Mouse (Mus musculus): ENCODE measurements around the gene Aire. TPM values are rescaled to one million over a fixed set of nuclear protein-coding genes. Genes with fewer than 3 reads are reported as not detected.
"Not testable (repeated sequence)": the region's sequence is repeated elsewhere in the genome, so short reads cannot be mapped to it uniquely, and the experiment has no call there.

Gene Aire
- total RNA-seq, 2 experiments from 2014 or later, result not detected

DNA sequence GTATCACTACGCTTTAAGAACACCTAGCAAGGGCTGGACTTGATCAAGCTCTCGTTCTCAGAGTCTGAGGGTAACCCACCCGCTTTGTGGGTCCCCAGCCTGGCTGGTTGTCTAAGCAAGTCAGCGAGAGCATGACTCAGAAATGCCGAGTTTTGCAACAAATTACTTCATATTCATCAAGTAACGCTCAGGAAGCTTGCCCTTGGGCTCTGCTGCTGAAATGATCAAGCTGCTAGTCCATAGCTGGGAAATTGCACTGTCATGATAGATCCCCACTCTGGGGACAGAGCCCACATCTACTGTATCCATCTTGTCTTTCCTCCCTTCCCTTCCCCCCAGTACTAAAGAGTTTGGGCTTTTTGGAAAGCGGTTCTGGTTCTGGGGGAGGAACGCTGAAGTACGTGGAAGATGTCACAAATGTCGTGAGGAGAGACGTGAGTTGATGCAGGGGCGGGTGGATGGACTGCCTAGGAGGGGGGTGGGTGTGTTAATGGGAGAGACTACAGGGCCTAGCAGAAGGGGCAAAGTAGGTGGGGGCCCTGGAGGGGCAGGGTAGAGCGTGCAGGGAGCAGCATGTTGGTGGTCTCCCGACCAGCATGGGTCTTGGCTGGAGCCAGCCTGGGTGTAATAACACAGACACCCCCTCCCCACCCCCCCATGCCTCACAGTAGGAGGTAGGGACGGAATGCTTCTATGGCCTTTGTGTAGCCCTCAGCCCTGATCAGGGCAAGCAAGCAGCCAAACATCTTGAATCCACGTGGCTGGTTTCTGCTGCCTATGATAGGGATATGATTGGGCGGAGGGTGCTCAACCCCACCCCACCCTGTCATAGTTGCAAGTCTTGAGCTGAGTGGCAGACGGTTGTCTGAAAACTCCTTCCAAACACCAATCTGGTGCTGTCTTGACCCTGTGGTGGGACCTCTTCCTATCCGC is 11.5 kb upstream of the Aire start:
- peak; percentile 74 for ATAC-seq (replicated peaks; ENCODE audit: low FRiP score, low TSS enrichment, poor library complexity, severe bottlenecking)

- ATAC-seq (replicated peaks; ENCODE audit: low FRiP score, low TSS enrichment, poor library complexity, severe bottlenecking), result no peak
Observed at GRCm38 (mm10) chr10:78049519-78050035, 6.2 kb upstream of the Aire start.

DNA sequence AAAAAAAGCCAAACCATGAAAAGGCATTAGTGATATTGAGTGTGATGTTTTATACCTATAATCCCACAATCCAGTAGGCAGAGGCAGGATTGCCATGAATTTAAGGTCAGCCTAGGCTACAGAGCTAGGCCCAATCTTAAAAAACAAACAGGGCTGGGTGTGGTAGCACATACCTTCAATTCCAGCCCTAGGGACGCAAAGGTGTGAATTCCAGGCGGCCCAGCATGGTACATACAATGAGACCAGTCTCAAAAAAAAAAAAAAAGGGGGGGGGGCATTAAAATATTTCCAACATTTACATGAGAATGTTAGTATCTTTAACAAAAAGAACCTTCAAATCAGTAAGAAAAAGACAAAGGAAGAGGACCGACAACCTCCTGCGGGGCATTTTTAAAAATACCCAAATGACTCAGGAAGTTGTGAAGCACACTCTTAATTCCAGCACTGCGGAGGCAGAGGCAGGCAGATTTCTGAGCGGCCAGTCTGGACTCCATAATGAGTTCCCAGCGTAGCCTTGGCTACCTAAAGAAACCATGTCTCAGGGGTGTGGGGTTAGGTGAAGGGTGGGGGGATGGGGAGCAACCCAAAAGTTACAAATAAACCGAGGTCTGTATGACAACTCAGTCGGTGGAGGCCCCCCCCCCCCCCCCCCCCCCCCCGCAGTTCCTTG is 4.8 kb upstream of the Aire start:
- ATAC-seq (replicated peaks; ENCODE audit: low FRiP score, low TSS enrichment, poor library complexity, severe bottlenecking), result no peak

DNA sequence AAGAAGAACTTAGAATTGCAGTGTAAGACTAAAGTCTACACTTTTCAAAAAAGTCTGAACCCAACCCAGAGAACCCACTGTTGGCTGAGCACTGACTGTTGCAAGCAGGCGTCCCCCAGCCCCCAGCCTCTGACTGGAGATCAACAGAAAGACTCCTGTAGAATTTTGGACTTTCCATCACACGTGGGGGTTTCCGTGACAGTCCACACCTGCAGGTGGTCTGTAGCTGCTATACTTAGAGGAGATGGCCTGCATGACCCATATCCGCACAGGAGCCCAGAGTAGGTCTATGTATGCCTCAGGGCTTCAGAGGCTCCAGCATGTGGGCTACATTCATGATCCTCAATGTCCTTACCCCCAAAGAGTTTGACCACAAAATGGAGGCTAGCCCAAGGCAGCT is 3.0 kb upstream of the Aire start:
- no peak for ATAC-seq (replicated peaks; ENCODE audit: low FRiP score, low TSS enrichment, poor library complexity, severe bottlenecking)

DNA sequence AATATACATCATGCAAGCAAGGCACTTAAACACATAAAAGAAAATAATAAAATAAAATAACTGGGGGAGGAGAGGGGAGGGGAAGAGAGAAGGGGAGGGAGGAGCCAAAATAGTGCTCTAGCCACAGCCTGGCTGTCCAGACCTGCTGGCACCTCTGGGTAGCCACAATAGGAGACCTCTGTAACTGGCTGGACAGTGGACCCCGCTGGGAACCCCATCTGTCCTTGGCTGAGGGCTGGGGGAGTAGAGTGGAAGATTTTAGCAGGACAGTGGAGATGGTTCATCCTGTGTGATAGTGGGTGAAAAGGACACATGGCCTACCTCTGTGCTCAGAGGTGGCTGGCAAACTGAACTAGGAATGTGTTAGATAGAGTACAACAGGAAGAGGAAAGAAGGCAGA is 1.1 kb upstream of the Aire start:
- no peak for ATAC-seq (replicated peaks; ENCODE audit: low FRiP score, low TSS enrichment, poor library complexity, severe bottlenecking)

GRCm38 (mm10) chr10:78042697-78043405 is 559 bp downstream of the Aire start:
- ATAC-seq (replicated peaks; ENCODE audit: low FRiP score, low TSS enrichment, poor library complexity, severe bottlenecking), result 0 out of 2 replicates have a peak, but pooled peaks have one; percentile 4

- no peak for ATAC-seq (replicated peaks; ENCODE audit: low FRiP score, low TSS enrichment, poor library complexity, severe bottlenecking)
Observed at GRCm38 (mm10) chr10:78042096-78042495, 1.3 kb downstream of the Aire start.

- ATAC-seq (replicated peaks; ENCODE audit: low FRiP score, low TSS enrichment, poor library complexity, severe bottlenecking), result no peak
Observed at GRCm38 (mm10) chr10:78041647-78042046, 1.8 kb downstream of the Aire start, which contains the start of gene Dnmt3l. Dnmt3l (plus strand) TSS chr10:78041947.

GRCm38 (mm10) chr10:78037139-78037538 is 6.3 kb downstream of the Aire start:
- no peak for ATAC-seq (replicated peaks; ENCODE audit: low FRiP score, low TSS enrichment, poor library complexity, severe bottlenecking)

- ATAC-seq (replicated peaks; ENCODE audit: low FRiP score, low TSS enrichment, poor library complexity, severe bottlenecking), result no peak
Observed at GRCm38 (mm10) chr10:78031987-78032386, 11.4 kb downstream of the Aire start.

DNA sequence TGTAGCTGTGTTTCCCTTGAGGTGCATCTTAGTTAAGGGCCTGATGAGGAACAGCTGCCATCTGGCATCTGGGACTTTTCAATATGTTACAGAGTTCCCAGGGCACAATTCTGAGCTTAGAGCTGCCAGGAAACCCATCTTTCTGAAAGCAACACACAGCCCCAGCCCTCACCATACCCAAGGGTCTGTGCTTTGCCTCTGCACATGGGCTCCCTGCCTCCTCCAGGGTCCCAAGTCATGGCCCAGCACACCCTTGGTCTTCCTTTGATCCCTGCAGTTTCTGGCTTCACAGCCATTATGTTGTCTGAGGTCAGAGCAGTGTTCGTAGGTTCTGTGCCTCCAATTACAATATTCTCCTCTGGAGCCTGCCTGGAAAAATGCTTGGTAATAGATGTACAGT is 14.3 kb downstream of the Aire start:
- no peak for ATAC-seq (replicated peaks; ENCODE audit: low FRiP score, low TSS enrichment, poor library complexity, severe bottlenecking)

- ATAC-seq (replicated peaks; ENCODE audit: low FRiP score, low TSS enrichment, poor library complexity, severe bottlenecking), result peak; percentile 77
Observed at GRCm38 (mm10) chr10:78028129-78028528, 15.3 kb downstream of the Aire start.

DNA sequence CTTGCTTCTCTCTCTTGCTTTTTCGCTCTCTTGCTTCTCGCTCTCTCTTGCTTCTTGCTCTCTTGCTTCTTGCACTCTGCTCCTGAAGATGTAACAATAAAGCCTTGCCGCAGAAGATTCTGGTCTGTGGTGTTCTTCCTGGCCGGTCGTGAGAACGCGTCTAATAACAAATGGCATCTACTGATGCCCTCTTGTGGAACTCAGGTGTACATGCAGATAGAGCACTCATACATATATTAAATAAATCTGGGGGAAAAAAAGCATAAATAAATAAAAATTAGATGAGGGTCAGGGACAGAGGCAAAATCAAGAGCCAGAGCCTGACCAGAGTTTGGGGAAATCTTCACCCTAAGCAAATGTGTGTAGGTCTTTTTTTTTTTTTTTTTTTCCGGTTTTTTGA is 18.0 kb downstream of the Aire start:
- not testable (repeated sequence) for ATAC-seq (replicated peaks; ENCODE audit: low FRiP score, low TSS enrichment, poor library complexity, severe bottlenecking)

DNA sequence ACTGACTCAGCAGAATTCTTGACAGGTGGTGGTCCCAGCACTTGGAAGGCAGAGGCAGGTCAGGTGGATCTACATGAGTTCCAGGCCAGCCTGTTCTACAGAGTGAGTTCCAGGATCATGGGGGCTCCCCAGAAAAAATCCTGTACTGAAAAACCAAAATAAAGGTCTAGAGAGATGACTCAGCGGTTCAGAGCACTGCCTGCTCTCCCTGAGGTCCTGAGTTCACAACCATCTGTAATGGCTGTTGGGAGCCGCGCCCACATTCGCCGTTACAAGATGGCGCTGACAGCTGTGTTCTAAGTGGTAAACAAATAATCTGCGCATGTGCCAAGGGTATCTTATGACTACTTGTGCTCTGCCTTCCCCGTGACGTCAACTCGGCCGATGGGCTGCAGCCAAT is 23.4 kb downstream of the Aire start:
- ATAC-seq (replicated peaks; ENCODE audit: low FRiP score, low TSS enrichment, poor library complexity, severe bottlenecking), result not testable (repeated sequence)

DNA sequence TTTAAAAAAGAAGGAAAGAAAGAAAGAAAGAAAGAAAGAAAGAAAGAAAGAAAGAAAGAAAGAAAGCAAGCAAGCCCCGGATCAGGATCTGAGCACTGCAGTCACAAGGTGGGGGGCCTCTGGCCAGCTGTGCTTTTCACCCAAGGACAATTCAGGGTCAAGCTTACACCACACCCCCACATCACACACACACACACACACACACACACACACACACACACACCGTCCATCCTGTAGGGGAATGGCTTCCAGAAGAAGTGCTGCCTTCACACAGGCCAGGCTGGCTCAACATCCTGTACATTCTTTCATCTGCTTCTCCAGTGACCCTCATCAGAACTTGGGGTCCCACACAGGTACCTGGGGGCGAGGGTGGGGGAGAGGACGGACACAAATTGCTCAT is 24.1 kb downstream of the Aire start:
- ATAC-seq (replicated peaks; ENCODE audit: low FRiP score, low TSS enrichment, poor library complexity, severe bottlenecking), result no peak

GRCm38 (mm10) chr10:78018797-78019203 is 24.6 kb downstream of the Aire start:
- ATAC-seq (replicated peaks; ENCODE audit: low FRiP score, low TSS enrichment, poor library complexity, severe bottlenecking), result peak; percentile 98

DNA sequence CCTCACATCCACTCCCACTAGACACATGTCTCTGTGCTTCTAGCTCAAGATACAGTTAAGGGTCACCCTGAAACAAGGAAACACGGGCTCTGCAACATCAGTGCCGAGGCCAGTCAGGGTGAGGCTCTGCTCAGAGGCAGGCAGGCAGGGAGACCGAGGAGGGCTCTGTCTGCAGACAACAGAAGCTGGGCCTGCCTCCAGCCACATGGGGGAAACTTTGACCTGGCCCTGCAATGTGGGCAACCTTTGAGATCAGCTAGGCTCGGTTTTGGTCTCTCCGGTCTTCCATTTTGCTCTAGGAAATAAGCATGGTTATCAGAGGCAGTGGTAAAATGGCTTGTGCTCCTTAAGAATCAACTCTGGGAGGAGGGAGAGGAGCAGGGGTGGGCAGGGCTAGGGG is 27.0 kb downstream of the Aire start:
- ATAC-seq (replicated peaks; ENCODE audit: low FRiP score, low TSS enrichment, poor library complexity, severe bottlenecking), result no peak

DNA sequence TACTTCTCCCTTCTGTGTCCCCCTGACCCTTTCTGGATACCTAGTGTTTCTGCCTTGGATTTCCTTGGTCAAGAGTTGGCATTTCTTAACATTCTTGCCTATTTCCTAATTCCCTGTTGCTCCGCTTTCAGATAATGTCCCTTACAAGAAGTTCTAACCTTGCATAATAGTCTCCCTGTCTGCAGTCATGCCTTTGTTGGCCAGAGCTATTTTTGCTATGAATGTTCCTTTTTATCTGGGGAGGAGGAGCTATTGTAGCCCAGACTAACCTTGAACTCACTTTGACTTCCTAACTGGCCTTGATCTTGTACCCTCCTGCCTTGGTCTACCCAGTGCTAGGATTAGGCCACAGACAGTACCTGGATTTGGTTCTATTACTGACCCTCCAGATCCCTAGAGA is 27.9 kb downstream of the Aire start:
- no peak for ATAC-seq (replicated peaks; ENCODE audit: low FRiP score, low TSS enrichment, poor library complexity, severe bottlenecking)

GRCm38 (mm10) chr10:78012661-78013495 is 30.5 kb downstream of the Aire start:
- ATAC-seq (replicated peaks; ENCODE audit: low FRiP score, low TSS enrichment, poor library complexity, severe bottlenecking), result no peak

All from megakaryocyte-erythroid progenitor cell, adult 5-6 weeks (primary cell).